Comparison of ENCODE assay signal across 20 mouse cellular contexts in the genomic region with DNA sequence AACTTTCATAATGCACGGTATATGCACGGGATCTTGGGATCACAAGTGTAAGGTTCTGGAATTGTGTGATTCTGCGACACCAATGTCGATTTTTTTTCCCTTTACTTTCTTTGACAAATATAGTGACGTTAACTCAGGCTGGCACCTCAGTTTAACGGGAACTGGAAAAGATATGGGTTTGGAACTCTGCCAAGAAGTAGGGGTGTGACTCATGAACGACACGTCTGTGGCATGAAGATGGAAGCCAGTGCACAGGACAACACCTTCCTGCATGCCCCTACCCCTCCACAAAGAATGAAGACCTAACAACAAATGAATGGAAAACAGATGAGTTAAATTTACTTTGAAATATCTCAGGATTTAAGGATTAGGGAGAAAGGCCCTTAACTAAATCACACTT.
DNase-seq lines count a peak whose midpoint lies in the region; ATAC-seq and TF ChIP-seq lines count a peak whose summit lies in the region.
"Had no signal": no experiment of that assay in that cellular context is flagged by ENCODE, and none has a peak within 500 bp of the region (broad histone marks: within the 10 kb centered on the region; RNA-seq: fewer than 3 reads in every experiment).

No protein-coding gene starts in this region.

- TF ChIP-seq EP300 in MEL (IDR thresholded peaks at IDR 0.05; ENCODE audit: low read depth in 1 of 2, low read length in 2 of 2): no peak

- DNase-seq in MEL (ENCODE audit: low read depth, low spot score): peak; percentile 30
- peak; percentile 39 for DNase-seq in NIH3T3 (ENCODE audit: low read depth)
- DNase-seq in c-Kit-positive CD71-positive TER-119-positive erythroid progenitor cells, embryonic 14.5 days (ENCODE audit: low spot score): peak; percentile 7
- DNase-seq in forebrain, embryonic 11.5 days (ENCODE audit: low spot score): no peak
- no peak for DNase-seq in layer of hippocampus, adult 9-10 months (ENCODE audit: low spot score)
- DNase-seq in heart, adult 11 months: no peak
- DNase-seq: adrenal gland, postnatal 10 days; B cell, adult 2 months; cerebellum, postnatal 14 days; forebrain, postnatal 0 days; gastrocnemius, postnatal 14 days had no signal

- H3K4me3 ChIP-seq in MEL (ENCODE audit: control insufficient read depth in 1 of 2, insufficient read depth in 1 of 2, low read depth in 2 of 2, low read length in 2 of 2): no peak overlapping the region
- no peak overlapping the region for H3K4me3 ChIP-seq in forebrain, embryonic 11.5 days (ENCODE audit: low read depth, low read length)
- H3K4me3 ChIP-seq: embryonic facial prominence, embryonic 12.5 days; forebrain, embryonic 12.5 days; heart, embryonic 12.5 days; hindbrain, embryonic 10.5 days had no signal

- peak; percentile 77 for ATAC-seq in megakaryocyte-erythroid progenitor cell, adult 5-6 weeks (replicated peaks; ENCODE audit: low FRiP score, low TSS enrichment, poor library complexity, severe bottlenecking)
- no peak for ATAC-seq in forebrain, embryonic 11.5 days (replicated peaks; ENCODE audit: low FRiP score)
- ATAC-seq: CD4-positive, CD25-positive, alpha-beta regulatory T cell, adult 4 months; forebrain, postnatal 0 days; intestine, embryonic 16.5 days had no signal

- no peaks in the 10 kb centered on the region for H3K4me1 ChIP-seq in MEL (ENCODE audit: control insufficient read depth in 1 of 2, insufficient read depth in 2 of 2, low read length in 2 of 2)
- H3K4me1 ChIP-seq in forebrain, embryonic 11.5 days (replicated peaks; ENCODE audit: control insufficient read depth, insufficient read depth, low read length): no peaks in the 10 kb centered on the region
- H3K4me1 ChIP-seq: embryonic facial prominence, embryonic 12.5 days; forebrain, embryonic 12.5 days; hindbrain, embryonic 10.5 days had no signal

- TF ChIP-seq RAD21 in MEL (IDR thresholded peaks at IDR 0.05; ENCODE audit: low read depth, low read length): no peak

- H3K9me3 ChIP-seq in MEL (replicated peaks; ENCODE audit: insufficient read depth, low read length): no peaks in the 10 kb centered on the region
- H3K9me3 ChIP-seq in forebrain, embryonic 11.5 days (ENCODE audit: control insufficient read depth, low read length): no peaks in the 10 kb centered on the region
- H3K9me3 ChIP-seq: embryonic facial prominence, embryonic 12.5 days; forebrain, embryonic 12.5 days; G1E; heart, embryonic 12.5 days; hindbrain, embryonic 10.5 days had no signal

- H3K4me2 ChIP-seq in forebrain, embryonic 11.5 days (ENCODE audit: low read depth, low read length, severe bottlenecking): no peak overlapping the region
- H3K4me2 ChIP-seq: embryonic facial prominence, embryonic 12.5 days; forebrain, embryonic 12.5 days; heart, embryonic 12.5 days; hindbrain, embryonic 14.5 days had no signal

- no peaks in the 10 kb centered on the region for H3K79me2 ChIP-seq in MEL (ENCODE audit: control insufficient read depth, insufficient read depth, low read length, poor library complexity)

- TF ChIP-seq POLR2A in MEL (IDR thresholded peaks at IDR 0.05; ENCODE audit: control insufficient read depth in 1 of 2, insufficient read depth in 1 of 2, low read depth in 1 of 2, low read length in 2 of 2, poor library complexity in 1 of 2): no peak

- no peak for TF ChIP-seq CTCF in MEL (IDR thresholded peaks at IDR 0.05 in 2 of 3, conservative IDR thresholded peaks at IDR 0.05 in 1 of 3; ENCODE audit: control insufficient read depth in 1 of 3, insufficient read depth in 1 of 3, low read depth in 2 of 3, low read length in 3 of 3, poor library complexity in 1 of 3, severe bottlenecking in 1 of 3)

- H3K9ac ChIP-seq in MEL (ENCODE audit: control insufficient read depth, low read depth, low read length, poor library complexity, severe bottlenecking): no peak overlapping the region
- H3K9ac ChIP-seq in forebrain, embryonic 11.5 days (ENCODE audit: low read length): no peak overlapping the region
- H3K9ac ChIP-seq: embryonic facial prominence, embryonic 12.5 days; forebrain, embryonic 12.5 days; forebrain, postnatal 0 days; heart, embryonic 12.5 days; hindbrain, embryonic 14.5 days had no signal

- no peaks in the 10 kb centered on the region for H3K36me3 ChIP-seq in MEL (ENCODE audit: control insufficient read depth in 1 of 2, insufficient read depth in 2 of 2, low read length in 2 of 2)
- H3K36me3 ChIP-seq in forebrain, embryonic 11.5 days (ENCODE audit: control insufficient read depth, insufficient read depth, low read length): no peaks in the 10 kb centered on the region
- H3K36me3 ChIP-seq: embryonic facial prominence, embryonic 12.5 days; G1E had no signal

- no peak overlapping the region for H3K27ac ChIP-seq in MEL (ENCODE audit: control insufficient read depth, low read depth, low read length)
- H3K27ac ChIP-seq in forebrain, embryonic 11.5 days (ENCODE audit: low read depth, low read length): no peak overlapping the region
- H3K27ac ChIP-seq: embryonic facial prominence, embryonic 12.5 days; forebrain, embryonic 12.5 days; hindbrain, embryonic 10.5 days; hindbrain, embryonic 14.5 days had no signal

- 95% methylated on average over 8 of the region's 8 CpGs for WGBS in forebrain, embryonic 11.5 days

- H3K27me3 ChIP-seq in MEL (ENCODE audit: control insufficient read depth in 1 of 2, insufficient read depth in 2 of 2, low read length in 2 of 2): no peaks in the 10 kb centered on the region
- no peaks in the 10 kb centered on the region for H3K27me3 ChIP-seq in forebrain, embryonic 11.5 days (ENCODE audit: control insufficient read depth, insufficient read depth, low read length)
- H3K27me3 ChIP-seq: embryonic facial prominence, embryonic 12.5 days; forebrain, embryonic 12.5 days; heart, embryonic 12.5 days had no signal

TF ChIP-seq in MEL, 35 proteins besides CTCF, POLR2A, EP300 and RAD21:
- TF ChIP-seq POLR2AphosphoS2 (IDR thresholded peaks at IDR 0.05; ENCODE audit: low read length) (no peak), SIN3A (IDR thresholded peaks at IDR 0.05; ENCODE audit: low read length) (no peak), ZNF384 (IDR thresholded peaks at IDR 0.05; ENCODE audit: low read depth, low read length) (no peak), GATA1 (IDR thresholded peaks at IDR 0.05; ENCODE audit: low read depth, low read length) (no peak), MYB (IDR thresholded peaks at IDR 0.05; ENCODE audit: low read depth, low read length) (no peak), ZMIZ1 (IDR thresholded peaks at IDR 0.05; ENCODE audit: low read depth, low read length) (no peak), USF2 (IDR thresholded peaks at IDR 0.05; ENCODE audit: borderline replicate concordance in 1 of 2, insufficient read depth in 1 of 2, low read depth in 1 of 2, low read length in 2 of 2) (no peak), MXI1 (IDR thresholded peaks at IDR 0.05; ENCODE audit: low read depth, low read length) (no peak), ZKSCAN1 (IDR thresholded peaks at IDR 0.05; ENCODE audit: low read depth, low read length) (no peak), KAT2A (conservative IDR thresholded peaks at IDR 0.05; ENCODE audit: low read depth, low read length) (no peak)

Comparison
In these comparisons a context has a peak if more than half of its experiments do, and no peak if none do; other contexts are left out.
1. DNase-seq: peak in MEL (single experiment), NIH3T3 (single experiment) and c-Kit-positive CD71-positive TER-119-positive erythroid progenitor cells, embryonic 14.5 days (single experiment); none in forebrain, embryonic 11.5 days (single experiment), layer of hippocampus, adult 9-10 months (single experiment) and heart, adult 11 months (single experiment).